Mouse (Mus musculus) adrenal gland, postnatal 25 days (tissue): ENCODE measurements at regions not wholly inside any gene's neighbourhood (a gene's known extent, or its start where the extent isn't known, plus 50 kb on each side); places are given as distances from the start of the nearest gene placed in this dataset.

Experiments used
- DNase-seq: peaks from one replicate; pipeline ENCODE4 v3.0.0; 2021; ENCODE audit warnings: mixed read lengths

DNA sequence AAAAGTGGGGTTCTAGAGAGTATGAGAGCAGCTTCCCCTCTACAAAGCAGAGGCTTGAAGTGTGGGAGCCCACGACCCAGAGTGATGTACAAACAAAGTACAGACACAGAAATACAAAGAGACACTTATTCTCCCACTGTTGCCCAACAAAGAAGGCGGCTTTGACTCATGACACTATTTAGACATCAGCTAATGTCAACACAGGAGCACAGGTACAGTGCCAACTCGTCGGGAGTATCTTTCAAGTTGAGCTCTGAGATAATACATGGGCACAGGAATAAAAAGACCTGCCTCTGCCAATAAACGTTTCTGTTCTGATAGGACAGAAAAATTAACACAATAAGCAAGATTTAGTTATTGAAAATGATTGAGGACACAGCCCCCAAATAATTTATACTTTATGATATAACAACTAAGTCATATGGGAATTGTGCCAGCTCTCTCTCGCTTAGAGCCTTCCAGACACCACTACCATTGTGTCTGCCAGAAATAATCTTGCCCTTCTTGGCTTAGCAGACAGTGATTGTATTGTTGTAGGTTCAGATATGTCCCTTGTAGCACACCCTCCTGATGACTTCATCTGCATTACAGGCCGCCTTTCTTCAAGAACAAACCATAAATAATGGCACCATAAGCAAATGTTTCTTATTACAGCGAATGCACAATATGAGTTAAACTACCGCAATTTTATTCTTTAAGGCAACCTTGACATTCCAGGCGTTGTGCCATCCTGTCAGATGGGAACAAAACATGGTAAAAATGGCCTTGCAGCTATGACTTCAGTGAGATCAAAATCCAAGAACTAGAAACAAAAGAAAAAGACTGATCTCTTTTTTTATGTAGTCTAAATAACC is 561.1 kb downstream of the Adgrl2 start:
- DNase-seq = peak; percentile 43

DNA sequence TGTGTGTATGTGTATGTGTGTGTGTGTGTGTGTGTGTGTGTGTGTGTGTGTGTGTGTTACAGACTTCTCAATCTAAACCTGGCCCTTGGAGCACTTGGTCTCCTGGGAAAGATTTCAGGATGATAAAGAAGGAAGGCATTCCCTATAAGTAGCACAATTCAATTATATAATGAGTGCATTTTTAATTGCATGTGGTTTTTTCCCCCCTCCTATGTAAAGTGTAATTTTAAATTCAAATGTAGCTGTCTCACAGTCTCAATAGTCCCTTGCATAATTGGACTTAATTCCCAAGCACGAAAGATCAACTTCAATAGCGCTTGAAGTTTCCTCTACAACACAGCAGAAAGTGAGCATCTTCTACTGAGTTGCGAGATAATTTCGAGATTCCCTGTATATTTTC is 566.3 kb downstream of the Adgrl2 start:
- DNase-seq = no peak

DNA sequence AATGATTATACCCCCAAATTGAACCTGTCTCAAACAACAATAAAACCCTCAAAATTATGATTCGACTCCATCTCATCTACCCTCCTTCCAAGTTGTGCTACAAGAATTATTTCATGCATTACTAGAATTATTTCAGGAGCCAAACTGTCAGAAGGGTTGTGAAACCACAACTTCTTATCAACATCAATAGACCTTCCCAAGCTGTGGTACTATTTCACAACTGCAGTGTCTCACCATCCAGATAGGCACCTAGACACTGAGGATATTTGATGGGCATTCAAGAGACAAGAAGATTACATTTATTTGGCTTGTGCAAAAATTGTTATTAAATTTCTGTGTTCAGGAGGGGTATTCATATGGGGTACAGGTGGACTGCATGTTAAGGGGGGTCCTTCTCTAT is 567.0 kb downstream of the Adgrl2 start:
- no peak for DNase-seq

DNA sequence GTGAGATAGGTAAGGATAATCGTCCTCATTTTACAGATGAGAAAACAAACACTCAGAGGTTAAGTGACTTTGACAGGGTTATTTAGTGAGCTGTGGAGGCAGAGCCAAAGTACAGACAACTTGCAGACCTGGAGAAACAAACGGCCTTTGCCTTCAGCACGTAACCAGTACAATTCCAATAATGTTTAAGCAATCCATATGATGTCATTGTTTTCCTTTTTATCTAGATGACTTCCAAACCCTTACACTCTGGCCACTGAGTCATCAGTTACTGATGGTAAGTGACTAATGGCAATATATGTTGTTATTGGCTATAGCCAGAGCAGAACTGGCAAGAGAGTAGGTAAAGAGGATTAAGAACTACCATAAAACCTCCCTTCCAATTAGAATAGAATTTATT is 567.6 kb downstream of the Adgrl2 start:
- DNase-seq = no peak

DNA sequence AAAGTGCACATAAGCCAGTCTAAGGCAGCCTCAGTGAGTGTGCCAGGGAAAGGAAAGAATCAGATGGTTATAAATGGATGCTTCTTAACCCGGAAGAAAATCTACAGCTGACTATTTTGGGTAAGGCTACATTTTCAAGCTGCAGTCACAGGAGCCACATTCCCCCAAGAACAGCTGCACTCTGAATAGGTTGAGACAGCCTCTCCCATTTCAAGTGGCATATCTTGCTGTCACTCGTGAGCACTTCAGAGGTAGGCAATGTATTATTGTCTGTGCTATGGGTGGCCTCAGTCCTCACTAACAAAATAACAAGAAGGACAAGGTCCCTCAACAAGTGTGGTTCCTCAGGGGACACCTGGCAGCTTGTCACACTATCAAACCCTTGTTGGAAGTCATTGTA is 568.1 kb downstream of the Adgrl2 start:
- DNase-seq = no peak

DNA sequence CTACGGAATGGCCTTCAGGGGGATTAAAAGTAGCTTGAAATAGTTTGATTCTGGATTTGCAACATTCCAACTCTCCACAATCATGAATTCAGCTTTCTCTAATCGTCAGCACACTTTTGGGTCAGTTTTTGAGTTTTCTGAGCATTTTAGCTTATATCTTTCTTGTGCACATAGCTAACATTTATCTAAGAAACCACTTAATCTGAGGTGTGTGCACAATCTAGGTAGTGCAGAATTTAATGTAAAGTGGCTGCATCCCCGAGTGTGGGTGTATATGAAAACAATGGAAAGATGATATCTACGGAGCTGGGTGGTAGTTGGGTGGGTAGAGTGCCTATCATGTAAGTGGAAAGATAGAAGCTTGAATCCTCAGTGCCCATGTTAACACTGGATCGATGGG is 570.1 kb downstream of the Adgrl2 start:
- DNase-seq = no peak

DNA sequence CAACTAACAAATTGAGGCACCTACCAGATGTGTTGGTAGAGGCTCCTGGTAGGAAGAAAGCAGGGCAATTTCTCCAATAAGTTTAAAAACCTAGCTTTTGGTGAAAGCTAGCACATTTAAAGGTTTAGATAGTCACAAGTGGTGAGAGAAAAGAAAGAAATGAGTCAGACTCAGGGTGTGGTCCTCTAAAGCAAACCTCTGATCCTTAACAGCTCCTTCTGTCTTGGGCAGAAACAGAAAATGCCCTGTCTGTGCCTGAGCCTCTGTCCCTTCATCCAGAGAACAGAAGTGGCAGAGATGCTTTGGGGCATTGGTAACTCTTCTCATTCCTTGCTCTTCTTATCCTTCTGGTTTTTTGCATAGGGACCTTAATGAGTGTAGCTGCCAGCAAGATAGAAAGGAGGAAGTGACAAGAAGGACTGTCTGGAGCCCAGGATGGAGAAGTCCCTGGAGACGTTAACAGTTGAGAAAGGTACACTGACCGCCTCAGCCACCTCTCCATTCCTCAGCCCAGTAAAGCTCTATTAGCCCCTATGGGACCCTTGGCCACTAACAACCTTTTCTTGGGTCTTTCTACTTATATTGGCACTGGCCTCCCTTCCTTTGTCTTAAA is 570.8 kb downstream of the Adgrl2 start:
- no peak for DNase-seq

DNA sequence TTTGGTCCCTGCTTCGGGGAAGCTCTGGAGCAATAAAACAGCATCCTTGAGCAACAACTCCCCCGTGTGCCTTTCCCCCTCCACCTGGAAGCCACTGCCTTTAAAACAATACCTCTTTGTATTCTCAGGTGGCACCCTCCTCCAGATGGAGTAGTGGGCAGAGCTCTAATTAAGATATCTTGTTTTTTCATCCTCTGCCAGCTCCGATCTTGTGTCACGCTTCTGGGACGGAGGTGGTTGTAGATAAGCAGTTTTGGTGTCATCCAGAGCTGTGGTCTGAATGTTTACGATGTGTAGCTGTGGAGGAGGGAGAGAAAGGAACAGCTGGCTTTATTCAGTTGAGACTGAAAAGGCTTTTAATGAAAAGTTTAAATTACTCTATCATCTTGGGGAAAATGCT is 572.3 kb downstream of the Adgrl2 start:
- no peak for DNase-seq

DNA sequence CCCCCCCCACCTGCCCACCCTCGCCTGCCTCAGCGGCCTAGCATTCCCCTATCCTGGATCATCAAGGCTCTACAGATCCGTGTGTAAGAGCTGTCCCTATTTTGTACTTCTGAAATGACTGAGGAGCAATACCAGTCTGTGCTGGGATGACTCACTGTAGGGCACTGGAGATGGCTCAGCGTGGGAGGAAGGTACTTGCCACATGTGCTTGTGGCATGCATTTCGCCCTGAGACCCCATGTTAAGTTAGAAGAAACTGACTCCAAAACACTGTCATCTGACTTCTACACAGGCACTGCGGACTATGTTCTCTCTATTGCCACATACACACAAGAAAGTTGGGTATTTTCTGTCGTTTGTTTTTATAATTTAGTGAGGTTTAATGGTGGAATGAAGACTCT is 574.9 kb downstream of the Adgrl2 start:
- no peak for DNase-seq

DNA sequence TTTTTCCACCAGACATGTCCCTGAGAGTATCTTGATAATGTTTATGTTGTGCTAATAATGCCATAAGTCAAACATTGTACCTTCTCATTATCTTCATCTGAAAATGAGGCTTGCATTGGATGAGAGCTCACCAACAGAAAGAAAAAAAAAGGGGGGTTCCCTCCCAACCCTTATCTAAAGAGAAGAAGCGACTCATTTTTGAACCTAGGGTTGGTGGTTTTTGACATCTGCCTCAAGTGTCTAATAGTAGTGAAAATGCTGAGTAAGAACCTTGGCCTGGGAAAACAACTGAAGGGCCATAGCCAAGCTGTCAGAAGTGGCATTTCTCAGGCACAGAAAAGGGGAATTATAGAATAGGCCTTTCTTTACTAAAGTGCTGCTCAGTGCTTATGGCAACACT is 577.3 kb downstream of the Adgrl2 start:
- DNase-seq = no peak

DNA sequence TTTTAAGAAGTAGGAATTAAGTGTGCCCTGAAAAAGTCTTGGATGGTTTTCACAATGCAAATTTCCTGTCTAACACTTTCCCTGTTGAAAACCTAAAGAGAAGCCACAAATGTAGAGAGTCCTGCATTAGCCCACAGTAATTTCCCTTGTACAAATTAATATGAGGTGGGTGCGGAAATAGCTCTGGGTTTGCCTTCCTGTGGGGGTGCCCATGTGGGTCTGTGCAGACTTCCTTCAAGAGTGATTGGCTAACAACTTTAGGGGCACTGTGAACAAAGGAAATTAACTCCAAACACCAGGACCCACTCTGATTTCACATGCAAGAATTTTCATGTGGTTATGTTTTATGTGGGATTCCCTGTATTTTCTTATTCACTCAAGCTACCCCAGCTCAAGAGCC is 578.2 kb downstream of the Adgrl2 start:
- no peak for DNase-seq

DNA sequence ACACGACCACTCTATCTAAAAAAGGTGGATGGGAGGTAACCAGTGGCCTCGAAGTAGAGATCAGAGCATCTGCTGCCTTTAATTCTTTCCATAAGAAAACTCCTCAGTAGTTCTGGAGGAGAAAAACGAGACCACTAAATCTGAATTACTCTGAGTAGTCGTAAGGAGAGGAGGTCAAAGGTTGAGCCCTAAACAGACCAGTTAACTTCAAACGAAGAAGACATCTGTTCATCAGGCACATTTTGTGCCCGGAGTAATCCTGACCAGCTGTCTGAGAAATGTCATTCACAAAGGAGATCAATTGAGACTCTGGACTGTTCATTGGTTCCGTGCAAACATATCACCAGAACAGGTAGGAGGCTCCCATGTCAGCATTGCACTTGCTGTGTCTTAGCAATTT is 592.0 kb downstream of the Adgrl2 start:
- DNase-seq = no peak

DNA sequence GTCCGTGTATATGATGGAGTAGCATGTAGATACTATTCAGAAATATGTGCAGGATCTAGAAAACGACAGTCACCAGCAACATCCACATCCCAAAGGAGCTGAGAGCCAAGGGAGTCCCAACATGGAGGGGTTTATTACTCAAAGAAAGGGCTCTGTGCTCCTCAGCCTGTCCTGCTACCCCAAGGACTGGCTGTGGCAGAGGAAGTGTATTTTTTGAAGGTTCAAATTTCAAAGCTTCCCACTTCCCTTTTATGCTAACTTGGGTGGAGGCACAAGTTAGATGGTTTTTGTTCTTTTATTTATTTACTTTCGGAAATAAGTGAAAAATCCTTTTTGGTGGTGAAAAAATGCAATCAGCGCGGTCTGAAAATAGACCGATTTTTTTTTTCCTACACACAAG is 602.8 kb downstream of the Adgrl2 start:
- DNase-seq = no peak

DNA sequence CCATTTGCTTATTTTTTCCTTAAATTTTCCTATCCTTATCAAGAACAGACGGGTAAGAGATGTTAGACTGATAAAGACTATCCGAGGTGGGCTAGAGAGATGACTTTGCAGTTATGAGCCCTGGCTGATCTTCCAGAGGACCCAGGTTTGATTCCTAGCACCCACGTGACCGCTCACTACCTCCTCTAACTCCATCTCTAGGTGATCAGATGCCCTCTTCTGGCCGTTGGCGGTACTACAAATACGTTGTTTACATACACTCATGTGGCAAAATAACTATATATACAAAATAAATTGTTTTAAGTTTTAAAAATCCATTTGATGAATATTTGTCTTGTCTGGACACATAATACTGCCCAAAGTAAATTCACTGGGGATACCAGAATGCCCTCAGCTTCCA is 604.6 kb downstream of the Adgrl2 start:
- DNase-seq = no peak

DNA sequence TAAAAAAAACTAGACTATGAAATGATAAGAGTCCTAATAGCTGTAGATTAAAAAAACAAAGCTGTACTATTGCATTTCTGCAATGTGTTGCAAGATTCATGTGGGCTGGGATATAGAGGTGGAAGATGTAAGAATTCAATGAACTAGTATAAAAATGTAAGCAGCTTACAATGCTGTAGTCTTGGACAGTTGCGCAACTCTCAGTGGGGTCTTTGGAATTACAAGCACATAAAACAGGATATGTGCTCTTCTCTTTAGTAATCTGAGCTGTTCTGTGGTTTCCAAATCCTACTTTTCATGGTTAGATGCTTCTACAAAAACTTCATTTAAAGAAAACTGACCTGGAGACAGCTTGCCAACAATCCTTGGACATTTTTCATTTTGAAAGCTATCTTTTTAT is 609.3 kb downstream of the Adgrl2 start:
- no peak for DNase-seq

DNA sequence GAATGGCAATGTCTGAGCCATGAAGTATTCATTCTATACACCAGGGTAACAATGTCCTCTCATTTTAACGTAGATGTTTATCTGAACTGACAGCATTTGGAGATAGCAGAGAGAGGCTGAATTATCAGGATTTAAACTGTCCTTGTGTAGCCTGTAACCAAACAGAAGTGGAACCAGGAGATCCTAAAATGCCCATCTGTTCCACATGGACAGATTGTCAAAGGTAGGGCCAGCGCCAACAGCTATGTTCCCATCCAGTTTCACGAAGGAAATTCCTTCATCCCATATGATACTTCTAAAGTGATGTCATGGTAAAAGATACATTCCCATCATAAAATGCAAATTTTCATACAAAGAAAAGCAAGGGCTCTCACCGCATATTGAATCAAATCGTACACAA is 627.0 kb downstream of the Adgrl2 start:
- no peak for DNase-seq

DNA sequence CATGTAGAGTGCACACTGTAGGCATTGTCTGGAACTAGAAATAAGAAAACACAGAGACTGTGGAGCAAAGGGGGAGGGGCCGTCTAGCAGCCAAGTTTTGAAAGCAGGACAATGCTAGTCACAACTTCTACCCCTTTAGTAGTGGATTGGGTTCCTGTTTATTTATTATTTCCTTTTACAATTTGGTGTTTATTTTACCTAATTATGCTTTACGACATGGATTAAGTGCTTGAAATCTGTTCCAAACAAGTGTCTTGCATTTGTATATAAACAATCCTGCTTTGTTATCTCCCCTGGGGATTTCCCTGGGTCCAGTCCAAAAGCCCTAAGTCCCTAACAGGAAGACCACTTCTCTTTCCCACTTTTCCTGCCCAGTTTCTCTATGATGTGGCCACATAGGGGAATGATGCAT is 627.9 kb downstream of the Adgrl2 start:
- no peak for DNase-seq

DNA sequence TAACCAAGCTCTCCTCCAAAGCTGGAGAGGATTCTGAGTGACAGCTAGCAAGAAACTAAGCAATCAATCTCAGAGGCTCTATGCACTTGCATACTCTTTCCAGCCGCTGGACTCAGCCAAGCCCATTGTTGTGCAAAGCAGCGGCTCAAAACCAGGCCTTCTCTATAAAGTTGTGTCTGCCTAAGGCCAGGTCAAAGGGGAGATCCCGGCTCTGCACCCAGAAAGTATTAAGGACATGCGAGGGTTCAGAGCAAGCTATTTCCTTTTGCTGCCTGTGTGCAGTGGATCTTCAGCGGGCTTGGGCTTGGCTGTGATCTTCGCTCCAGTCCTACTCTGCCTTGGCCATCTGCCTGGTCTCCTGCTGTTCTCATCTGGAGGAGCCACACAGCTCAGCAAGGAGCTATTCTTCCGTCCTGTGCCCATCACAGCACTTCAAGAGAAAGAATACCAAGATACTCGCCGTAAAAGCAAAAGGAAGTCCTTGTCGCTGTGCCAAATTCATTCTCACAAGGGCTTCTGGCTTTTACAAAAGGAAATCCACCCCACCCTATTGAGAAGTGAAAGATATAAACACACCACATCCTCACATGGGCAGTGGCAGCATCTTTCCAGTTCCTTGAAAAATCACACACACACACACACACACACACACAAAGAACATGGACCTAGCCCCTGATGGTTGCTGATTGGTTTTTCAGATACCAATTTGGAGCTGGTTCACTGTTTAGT is 646.6 kb downstream of the Adgrl2 start:
- DNase-seq = peak; percentile 42

DNA sequence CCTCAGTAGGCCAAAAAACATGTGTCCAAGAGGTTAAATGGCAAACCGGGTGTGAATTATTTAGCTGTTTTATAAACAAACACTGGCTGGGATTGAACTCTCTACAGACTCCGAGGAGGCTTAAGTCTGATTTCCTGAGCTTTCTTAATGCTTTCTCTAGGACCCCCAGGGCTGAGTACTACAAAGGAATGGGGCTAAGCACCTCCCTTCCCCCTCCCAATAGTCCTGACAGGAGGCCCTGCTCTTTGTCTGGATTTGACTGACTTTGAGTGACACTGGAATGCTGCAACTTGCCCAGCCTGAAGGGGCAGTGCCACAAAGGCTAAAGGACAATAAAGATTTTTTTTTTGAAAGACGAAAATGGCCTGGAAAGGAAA is 647.1 kb downstream of the Adgrl2 start:
- no peak for DNase-seq

DNA sequence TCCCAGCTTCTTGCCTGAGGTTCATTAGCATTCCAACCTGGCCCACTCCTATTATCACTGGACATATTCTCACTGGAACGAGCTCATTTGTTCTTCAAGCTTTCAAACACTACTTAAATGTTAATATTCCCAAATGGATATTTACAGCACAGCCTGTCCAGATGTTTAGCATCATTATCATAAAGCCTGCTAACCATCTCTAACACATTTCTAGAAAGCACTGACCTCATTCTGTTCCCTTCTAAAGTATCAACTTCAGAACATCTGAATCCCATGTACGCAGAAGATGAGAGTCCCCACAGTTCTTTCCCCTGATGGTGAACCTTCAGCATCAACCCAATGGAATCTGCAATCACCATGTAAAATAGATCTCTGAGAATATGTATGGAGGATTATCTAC is 651.1 kb downstream of the Adgrl2 start:
- no peak for DNase-seq

DNA sequence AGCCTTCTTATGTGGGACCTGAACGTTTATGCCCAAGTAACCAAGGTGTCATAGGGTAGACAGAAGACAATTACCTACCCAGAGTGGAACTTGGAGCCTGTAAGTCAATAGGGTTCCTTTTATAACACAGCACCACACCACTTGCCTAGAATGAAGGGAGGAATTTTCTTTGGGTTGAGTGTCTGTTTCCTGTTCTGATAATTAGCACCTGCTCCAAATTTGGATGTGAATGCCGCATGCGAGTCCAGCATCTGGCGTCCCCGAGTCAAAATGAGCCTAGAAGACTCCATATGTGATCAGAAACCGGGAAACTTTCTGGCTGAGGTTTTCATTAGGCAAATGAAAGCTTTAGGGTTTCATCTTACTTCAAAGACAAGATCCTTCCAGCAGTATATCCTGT is 653.7 kb downstream of the Adgrl2 start:
- DNase-seq = no peak

DNA sequence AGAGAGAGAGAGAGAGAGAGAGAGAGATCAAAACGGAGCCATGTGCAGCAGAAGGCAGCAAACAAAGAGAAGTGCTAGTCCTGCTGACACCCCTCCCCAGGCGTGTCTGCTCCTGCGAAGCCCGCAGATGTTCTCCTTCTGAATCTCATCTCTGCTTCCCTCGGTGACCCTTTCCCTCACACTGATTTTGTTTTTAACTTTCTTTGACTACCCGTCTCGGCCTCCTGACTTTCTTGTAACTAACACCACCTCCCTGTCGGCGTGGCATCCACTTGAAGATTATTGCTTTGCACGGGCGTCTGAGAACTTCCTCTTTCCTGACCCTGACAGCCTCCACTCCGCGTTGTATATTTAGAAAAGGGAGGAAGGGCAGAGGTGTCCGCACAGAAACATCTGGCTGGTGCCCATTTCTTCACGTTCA is 654.3 kb downstream of the Adgrl2 start:
- no peak for DNase-seq

DNA sequence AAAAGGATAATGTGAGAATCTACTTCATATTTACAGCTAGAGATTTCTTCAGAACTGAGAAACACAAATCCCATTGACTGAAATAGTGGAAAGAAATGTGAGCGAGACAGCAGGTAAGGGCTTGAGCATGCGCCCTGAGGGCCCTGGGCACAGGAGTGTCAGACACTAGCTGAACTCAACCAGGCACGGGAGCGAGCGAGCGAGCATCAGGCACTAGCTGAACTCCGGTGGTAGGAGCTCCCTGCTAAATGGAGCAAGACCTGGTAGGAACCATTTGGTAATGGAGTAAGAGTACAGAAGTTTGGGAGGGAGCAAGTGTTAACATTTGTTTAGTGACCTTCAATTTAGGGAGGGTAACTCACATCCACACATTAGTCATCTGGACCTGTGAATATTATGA is 654.7 kb downstream of the Adgrl2 start:
- no peak for DNase-seq
